Comparison of ENCODE assay signal across 8 mouse cellular contexts in genomic region chr13:23299276-23299998, GRCm38 (mm10). TPM values are rescaled to one million over a fixed set of nuclear protein-coding genes. Genes with fewer than 3 reads are reported as not detected.
DNase-seq lines count a peak whose midpoint lies in the region; TF ChIP-seq lines count a peak whose summit lies in the region.
"Had no signal": no experiment of that assay in that cellular context is flagged by ENCODE, and none has a peak within 500 bp of the region (broad histone marks: within the 10 kb centered on the region; RNA-seq: fewer than 3 reads in every experiment).

No protein-coding gene starts in this region.

- peak overlapping the region; percentile 40 for H3K4me3 ChIP-seq in C2C12 (ENCODE audit: insufficient read depth, poor library complexity, severe bottlenecking)
- peak overlapping the region; percentile 93 for H3K4me3 ChIP-seq in E14TG2a.4 (replicated peaks; ENCODE audit: low read length)
- H3K4me3 ChIP-seq in macrophage (ENCODE audit: inconsistent target) = peak overlapping the region; percentile 20

- no peak overlapping the region for H3K27ac ChIP-seq in macrophage

- TF ChIP-seq CTCF in C2C12 (IDR thresholded peaks at IDR 0.05; ENCODE audit: control insufficient read depth, insufficient read depth, insufficient read length) (no peak), E14TG2a.4 (conservative IDR thresholded peaks at IDR 0.05; ENCODE audit: low read length) (no peak)

- no peaks in the 10 kb centered on the region for H3K27me3 ChIP-seq in C2C12 (ENCODE audit: control insufficient read depth, insufficient read depth, insufficient read length)
- H3K27me3 ChIP-seq in E14TG2a.4 (ENCODE audit: insufficient read depth, low read length) = peaks cover 3% of the 10 kb centered on the region; the same call in 1 of the 2 replicates

- DNase-seq in forelimb bud, embryonic 11.5 days (ENCODE audit: low read depth, low spot score) = peak; percentile 39
- DNase-seq in ovary, postnatal 36 days (ENCODE audit: low spot score) = no peak
- no peak for DNase-seq in kidney, adult 9 months
- DNase-seq in layer of hippocampus, postnatal 25 days (ENCODE audit: extremely low spot score in 1 of 2, low spot score in 1 of 2) = no peak

- H3K79me3 ChIP-seq in C2C12 (ENCODE audit: low read depth) = no peaks in the 10 kb centered on the region

- H3K36me3 ChIP-seq in C2C12 (ENCODE audit: control insufficient read depth, insufficient read depth) (no peaks in the 10 kb centered on the region), E14TG2a.4 (ENCODE audit: insufficient read depth, low read length) (no peaks in the 10 kb centered on the region), macrophage (ENCODE audit: inconsistent target) (no peaks in the 10 kb centered on the region)

- H3K9me3 ChIP-seq in E14TG2a.4 (ENCODE audit: low read length) = no peaks in the 10 kb centered on the region

- H3K79me2 ChIP-seq in C2C12 (ENCODE audit: control insufficient read depth, insufficient read depth) = no peaks in the 10 kb centered on the region
- H3K79me2 ChIP-seq in macrophage (ENCODE audit: inconsistent target) = no peaks in the 10 kb centered on the region

- WGBS in macrophage (ENCODE audit: missing documents) = 8% methylated on average over 22 of the region's 22 CpGs

- peaks cover 31% of the 10 kb centered on the region for H3K4me1 ChIP-seq in E14TG2a.4 (replicated peaks; ENCODE audit: low read depth, low read length)

- peak overlapping the region; percentile 67 for H3ac ChIP-seq in C2C12 (ENCODE audit: control insufficient read depth, insufficient read length, low read depth)

TF ChIP-seq in C2C12, 6 proteins besides CTCF, POLR2A, EP300 and RAD21:
- TF ChIP-seq MAX (IDR thresholded peaks at IDR 0.05) = peak; percentile 15
- no peak for TF ChIP-seq MYOD1 (IDR thresholded peaks at IDR 0.05; ENCODE audit: control insufficient read depth, insufficient read length, low read depth)

RNA-seq across cellular contexts. Expression of gene Vmn1r223, which starts 52.5 kb away (rescaled TPM):
- polyA plus RNA-seq in C2C12 (2012; fragmentation: generic; extraction: Trizol) = not detected
- total RNA-seq in macrophage (2018; cell fraction: chromatin; rRNA removed) = not detected
- not detected for total RNA-seq in macrophage (2018; cell fraction: cytosol; rRNA removed)
- total RNA-seq in macrophage (2018; cell fraction: nucleus; rRNA removed) = not detected
- not detected in 3 replicates for polyA plus RNA-seq in macrophage (2018)
- not detected for total RNA-seq in layer of hippocampus, postnatal 25 days (2021)
- polyA plus RNA-seq: gonadal fat pad, adult 2 months had no signal

Comparison
In these comparisons a context has a peak if more than half of its experiments do, and no peak if none do; other contexts are left out.
1. H3K4me3 ChIP-seq: peak in every context shown above with its lines; median percentile 93 in E14TG2a.4; 40 in C2C12; 20 in macrophage.